Mouse (Mus musculus): ENCODE data around the gene Olfr215. TPM values are rescaled to one million over a fixed set of nuclear protein-coding genes. Genes with fewer than 3 reads are reported as not detected.

The Olfr215 gene
- total RNA-seq, 2 experiments from 2014 or later: not detected

Other genes with a start within 250 kb of the Olfr215 start
- gene March8, start 246.2 kb downstream of the Olfr215 start, total RNA-seq (2015; ENCODE audit: low replicate concordance): 417 and 504 TPM in 2 replicates
- 368 and 504 TPM in 2 replicates for gene March8, start 246.2 kb downstream of the Olfr215 start, total RNA-seq (2017; ENCODE audit: low replicate concordance)
- 15.1 and 20.1 TPM in 2 replicates for gene Alox5, start 123.0 kb downstream of the Olfr215 start, total RNA-seq (2015; ENCODE audit: low replicate concordance)
- gene Alox5, start 123.0 kb downstream of the Olfr215 start, total RNA-seq (2017; ENCODE audit: low replicate concordance): 8.9 and 10.4 TPM in 2 replicates
- not detected in 2 replicates for gene Olfr211, start 95.1 kb downstream of the Olfr215 start, total RNA-seq (2015; ENCODE audit: low replicate concordance)
- gene Olfr211, start 95.1 kb downstream of the Olfr215 start, total RNA-seq (2017; ENCODE audit: low replicate concordance): not detected in 2 replicates
- gene Olfr212, start 77.7 kb downstream of the Olfr215 start, total RNA-seq (2015; ENCODE audit: low replicate concordance): not detected in 2 replicates
- gene Olfr212, start 77.7 kb downstream of the Olfr215 start, total RNA-seq (2017; ENCODE audit: low replicate concordance): not detected in 2 replicates
- gene Olfr213, start 45.7 kb downstream of the Olfr215 start, total RNA-seq (2015; ENCODE audit: low replicate concordance): not detected in 2 replicates
- gene Olfr213, start 45.7 kb downstream of the Olfr215 start, total RNA-seq (2017; ENCODE audit: low replicate concordance): not detected in 2 replicates
- not detected in 2 replicates for gene Gm5580, start 33.1 kb downstream of the Olfr215 start, total RNA-seq (2015; ENCODE audit: low replicate concordance)
- 0.15 TPM in 1 of 2 replicates, not detected in the other for gene Gm5580, start 33.1 kb downstream of the Olfr215 start, total RNA-seq (2017; ENCODE audit: low replicate concordance)
- not detected in 2 replicates for gene Olfr214, start 30.0 kb downstream of the Olfr215 start, total RNA-seq (2015; ENCODE audit: low replicate concordance)
- gene Olfr214, start 30.0 kb downstream of the Olfr215 start, total RNA-seq (2017; ENCODE audit: low replicate concordance): not detected in 2 replicates
- gene Zfp422, start 44.8 kb upstream of the Olfr215 start, total RNA-seq (2015; ENCODE audit: low replicate concordance): 20.2 and 29.8 TPM in 2 replicates
- 5.5 and 6.3 TPM in 2 replicates for gene Zfp422, start 44.8 kb upstream of the Olfr215 start, total RNA-seq (2017; ENCODE audit: low replicate concordance)
- not detected in 2 replicates for gene Depp1, start 66.4 kb upstream of the Olfr215 start, total RNA-seq (2015; ENCODE audit: low replicate concordance)
- 2.8 TPM in 1 of 2 replicates, not detected in the other for gene Depp1, start 66.4 kb upstream of the Olfr215 start, total RNA-seq (2017; ENCODE audit: low replicate concordance)
- gene Rassf4, start 89.8 kb upstream of the Olfr215 start, total RNA-seq (2015; ENCODE audit: low replicate concordance): 28.1 and 28.8 TPM in 2 replicates
- gene Rassf4, start 89.8 kb upstream of the Olfr215 start, total RNA-seq (2017; ENCODE audit: low replicate concordance): 6.9 and 11.4 TPM in 2 replicates
- under 0.01 and 0.42 TPM in 2 replicates for gene Tmem72, start 132.7 kb upstream of the Olfr215 start, total RNA-seq (2015; ENCODE audit: low replicate concordance)
- gene Tmem72, start 132.7 kb upstream of the Olfr215 start, total RNA-seq (2017; ENCODE audit: low replicate concordance): 0.08 and 0.13 TPM in 2 replicates

All from erythroid progenitor cell, adult 5-6 weeks (primary cell).